Mouse (Mus musculus) kidney, postnatal 10 days (tissue): ENCODE measurements around the gene Shh.

Source experiments
- DNase-seq: peaks from one replicate; pipeline ENCODE4 v3.0.0; 2021; ENCODE audit warnings: mixed read lengths

Shh gene

DNA sequence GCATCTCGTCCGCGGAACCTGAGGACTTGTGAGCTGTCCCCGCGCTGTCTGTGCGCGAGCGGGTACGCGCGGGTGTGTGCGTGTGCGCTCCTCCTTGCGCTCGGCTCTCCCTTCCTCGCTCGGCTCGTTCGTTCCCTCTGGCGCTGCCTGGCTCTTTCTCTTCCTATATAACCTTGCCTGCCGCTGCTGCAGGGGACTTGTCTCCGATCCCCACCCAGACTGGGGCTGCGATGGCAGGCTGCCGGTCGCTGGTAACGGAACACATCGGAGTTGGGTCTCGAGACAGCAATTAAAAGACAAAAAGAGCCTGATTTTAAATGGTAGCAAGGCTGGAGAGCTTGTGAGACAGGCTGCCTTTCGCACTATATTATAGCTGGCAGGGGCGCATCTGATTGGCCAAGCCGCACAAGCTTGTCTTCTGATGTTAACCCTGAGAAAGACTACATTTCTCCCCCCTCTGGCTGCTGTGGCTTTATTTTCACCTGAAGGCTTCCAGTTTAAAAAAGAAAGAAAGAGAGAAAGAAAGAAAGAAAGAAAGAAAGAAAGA is at the start of gene Shh:
TSS of gene Shh (minus strand) at position 497 of the 547 bp plus-strand sequence.
- DNase-seq: no peak

DNA sequence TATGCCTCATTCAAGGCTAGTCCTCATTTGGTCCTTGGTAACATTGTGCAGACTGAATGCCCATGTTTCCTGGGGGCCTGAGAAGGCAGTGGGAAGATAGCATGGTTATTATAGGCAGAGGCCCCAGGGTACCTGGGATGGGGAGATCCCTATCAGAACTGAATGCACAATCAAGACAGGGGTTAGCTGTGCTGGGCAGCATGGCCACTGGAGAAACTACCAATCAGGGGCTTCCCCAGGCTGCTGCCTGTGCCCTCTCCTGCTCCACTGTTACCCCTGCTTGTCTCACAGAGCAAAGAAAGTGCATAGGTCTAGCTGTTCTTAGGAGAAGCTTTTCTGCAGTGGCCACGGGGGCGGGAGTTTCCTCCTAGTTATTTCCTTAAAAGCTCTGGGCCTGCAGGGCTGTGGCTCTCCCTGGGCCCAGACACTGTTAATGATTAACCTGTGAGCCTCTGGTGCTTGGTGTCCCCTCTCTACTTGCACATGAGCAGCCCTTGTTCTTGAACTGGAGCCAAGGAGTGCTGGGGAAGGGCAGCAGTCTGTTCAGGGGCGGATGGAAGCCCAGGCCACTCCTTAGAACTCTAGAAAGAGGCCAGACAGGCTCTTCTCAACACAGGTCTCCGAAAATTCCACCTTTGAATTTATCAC is 33.9 kb upstream of the Shh start:
- peak; percentile 84 for DNase-seq

DNA sequence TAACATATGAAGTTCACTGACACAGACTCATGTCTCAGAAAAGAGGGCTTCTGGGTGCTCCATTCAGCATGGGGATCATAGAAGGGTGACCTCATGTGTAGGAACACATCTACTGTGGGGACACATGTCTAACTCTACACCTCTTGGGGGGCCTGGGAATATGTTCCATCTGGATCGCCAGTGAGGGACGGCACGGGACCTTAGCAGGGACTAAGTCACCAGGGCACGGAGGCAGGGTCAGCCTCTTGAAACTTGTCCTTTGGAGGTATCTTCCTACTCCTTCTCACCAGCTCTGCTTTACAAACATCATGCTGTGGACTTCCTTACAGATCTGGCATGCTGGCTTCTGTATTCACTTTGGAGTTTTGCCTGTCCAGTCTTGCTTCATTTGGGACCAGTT is 31.8 kb upstream of the Shh start:
- no peak for DNase-seq

DNA sequence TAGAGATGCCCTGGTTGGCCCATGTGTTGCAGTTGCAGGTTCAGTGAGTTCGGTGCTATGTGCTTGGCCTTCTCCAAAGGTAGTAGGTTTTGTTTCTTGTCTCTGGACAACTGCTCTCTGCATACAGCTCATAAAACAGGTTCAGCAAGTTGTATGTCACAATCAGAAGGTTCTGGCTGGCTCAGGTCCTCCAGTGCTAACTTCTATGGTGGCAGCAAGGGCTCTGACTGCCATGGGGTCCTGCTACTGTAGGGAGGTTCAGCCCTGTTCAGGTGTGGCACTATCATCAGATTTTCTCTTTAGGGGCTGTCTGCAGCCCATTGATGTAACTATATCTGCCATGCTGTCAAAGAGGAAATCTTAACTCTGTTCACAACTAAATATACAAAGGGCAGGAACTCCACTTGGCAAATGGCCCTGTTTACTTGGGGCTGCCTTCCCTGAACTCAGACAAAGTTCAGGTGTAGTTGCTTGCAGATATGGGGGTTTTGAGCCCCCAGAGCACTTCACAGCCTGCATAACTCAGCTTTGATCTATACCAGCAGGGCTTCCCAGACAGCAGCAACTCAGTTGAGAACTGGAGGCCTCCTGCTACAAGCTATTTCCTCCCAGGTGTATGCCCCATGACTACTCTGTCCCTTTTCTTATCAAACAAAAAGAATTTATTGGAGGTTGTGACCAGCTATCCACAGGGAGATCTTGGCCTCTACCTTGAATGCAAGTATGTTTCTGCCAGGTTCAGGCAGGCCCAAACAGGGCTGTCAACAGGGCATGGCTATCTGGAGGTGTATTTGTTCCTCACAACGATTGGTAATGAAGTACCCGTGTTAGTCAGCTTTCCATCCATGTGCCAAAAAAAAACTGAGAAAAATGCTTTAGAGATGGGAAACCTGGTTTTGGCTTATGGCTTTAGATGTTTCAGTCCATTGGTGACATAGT is 28.9 kb upstream of the Shh start:
- DNase-seq: no peak

DNA sequence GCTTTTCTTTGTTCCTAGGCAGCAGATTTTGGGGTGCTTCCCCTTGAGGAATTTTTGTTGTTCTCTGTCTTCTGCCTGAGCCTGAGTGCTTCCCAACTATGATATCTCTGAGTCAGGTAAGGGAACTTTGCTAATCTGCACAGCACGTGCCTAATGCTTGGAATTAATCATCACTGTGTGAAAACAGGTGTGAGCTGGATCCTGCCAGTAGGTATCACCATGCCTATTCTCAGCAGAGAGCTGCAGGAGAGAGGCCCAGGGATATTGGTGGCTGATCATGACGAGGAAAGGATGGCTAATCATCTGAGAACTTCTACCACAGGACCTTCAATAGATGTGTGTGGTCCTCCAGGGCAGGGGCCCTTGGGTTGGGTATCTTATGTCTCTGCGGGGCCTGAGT is 26.5 kb upstream of the Shh start:
- no peak for DNase-seq

DNA sequence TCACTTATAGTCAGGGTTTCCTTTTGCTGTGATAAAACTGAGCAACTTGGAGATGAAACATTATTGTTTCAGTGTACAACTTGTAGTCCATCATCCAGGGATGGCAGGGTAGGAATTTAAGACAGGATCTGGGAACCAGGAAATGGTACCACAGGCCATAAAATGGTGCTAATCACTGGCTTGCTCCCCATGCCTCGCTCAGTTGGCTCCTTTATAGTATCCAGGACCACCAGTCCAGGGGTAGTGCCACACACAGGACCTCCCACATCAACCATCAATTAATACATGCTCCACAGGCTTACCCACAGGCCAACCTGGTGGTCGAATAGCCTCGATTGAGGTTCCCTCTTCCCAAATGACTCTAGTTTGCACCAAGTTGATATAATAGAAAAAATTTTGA is 15.9 kb upstream of the Shh start:
- DNase-seq: no peak

DNA sequence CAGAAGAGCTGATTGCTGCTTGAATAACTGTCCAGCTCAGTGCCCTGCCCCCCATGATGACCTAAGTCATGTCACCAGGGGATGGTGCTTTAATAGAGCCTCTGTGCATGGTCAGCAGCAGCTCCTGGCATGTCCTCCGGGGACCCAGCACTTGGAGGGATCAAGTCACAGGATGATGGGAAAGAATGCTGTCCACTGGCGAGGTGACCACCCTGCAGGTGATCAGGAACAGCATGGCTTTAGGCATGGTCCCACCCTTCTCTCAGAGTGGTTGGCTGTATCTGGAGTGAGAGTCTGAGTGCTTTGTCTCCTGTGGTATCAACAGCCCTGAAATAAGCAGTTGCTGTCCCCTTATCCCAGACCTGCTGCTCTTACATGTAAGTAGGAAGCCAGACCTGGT is 14.7 kb upstream of the Shh start:
- no peak for DNase-seq

DNA sequence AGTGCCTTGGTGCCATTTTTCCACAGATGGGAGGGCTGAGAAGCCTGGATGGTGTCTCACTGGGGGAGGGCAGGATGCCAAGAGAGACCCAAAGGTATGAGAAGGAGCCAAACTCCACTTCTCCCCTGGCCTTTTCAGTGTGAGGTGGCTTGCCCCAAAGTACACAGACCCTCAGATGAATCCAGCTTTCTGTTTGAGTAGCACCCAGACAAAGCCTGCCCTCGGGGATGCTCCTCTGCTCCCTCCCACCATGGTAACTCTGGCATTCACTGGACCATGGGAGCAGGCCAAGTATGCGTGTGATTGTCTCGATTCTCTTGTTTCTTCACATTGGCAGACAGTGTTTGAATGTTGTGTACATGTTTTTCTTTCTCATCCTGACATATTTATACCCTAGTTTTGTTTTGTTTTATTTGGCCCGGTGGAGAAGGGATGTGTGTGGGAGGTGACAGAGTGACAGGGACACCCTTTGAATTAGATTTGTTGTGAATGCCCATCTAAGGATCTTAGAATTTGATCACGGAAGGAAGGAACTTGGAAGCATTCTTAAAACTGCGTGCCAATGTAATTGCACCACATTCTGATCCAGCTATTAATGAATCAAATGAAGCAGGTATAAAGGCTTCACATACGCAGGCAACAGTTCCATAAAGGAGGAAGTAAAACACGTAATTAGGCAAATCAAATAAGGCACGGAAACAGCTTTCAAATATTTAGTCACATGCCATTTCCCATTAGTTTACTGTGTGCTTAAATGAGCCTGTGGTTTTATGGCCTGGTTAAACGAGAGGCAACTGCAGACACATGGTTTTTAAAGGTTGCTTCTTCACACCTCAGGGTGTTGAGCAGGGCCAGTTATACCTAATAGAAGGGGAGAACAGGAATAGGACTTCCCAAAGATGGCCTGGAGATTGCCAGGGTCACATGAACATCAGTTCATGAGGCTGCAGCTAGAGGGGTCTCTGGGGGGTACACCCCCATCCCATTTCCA is 9.6 kb upstream of the Shh start:
- DNase-seq: no peak

DNA sequence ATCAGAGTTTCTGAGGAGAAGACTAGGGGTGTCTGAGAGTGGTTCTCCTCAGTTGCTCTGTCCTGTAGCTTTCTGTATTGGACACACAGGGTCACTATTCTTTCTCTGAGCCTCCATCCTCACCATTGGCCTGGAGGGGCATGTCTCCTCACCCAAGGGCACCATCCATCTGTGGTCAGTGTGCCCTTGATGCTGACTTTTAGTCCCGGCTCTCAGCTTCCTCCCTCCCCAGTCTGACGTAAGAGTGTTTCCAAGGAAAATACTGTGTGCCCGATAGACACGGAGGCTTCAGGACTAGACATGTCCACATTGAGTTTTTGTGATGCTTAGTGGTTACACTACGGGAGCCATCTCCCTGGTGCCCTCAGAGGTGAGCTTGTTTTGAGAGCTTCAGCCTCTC is 6.5 kb upstream of the Shh start:
- DNase-seq: no peak

DNA sequence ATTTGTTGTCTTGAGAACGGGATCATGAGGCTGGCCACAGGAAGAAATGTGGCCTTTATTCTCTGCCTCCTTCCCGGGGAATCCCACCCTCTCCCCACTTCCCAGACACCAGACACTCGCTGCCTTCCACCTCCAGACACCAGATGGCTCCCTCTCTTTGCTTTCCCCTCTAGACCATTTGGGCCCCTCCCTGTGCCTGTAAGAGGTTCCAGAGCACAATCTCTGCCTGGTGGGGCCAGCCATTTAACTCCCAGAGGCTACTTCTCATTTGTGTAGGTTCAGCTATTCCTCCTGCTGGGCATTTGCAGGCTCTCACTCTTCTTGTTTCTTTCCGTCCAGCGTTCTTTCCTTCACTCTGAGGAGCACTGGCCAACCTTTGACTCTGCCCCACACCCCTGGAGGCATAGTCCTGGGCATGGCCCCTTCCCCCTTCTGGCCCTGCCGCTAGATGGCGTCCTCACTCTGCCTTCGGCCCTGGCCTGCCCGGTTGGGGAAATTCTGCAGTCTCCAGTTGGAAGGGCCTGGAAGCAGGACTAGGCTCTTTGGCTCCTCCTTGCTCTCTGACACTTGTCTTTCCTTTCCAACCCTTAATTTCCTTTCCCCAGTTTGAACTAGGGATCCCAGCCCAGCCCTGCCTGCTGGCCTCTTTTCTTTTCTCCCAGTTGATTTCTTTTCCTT is 2.6 kb upstream of the Shh start:
- peak; percentile 78 for DNase-seq

DNA sequence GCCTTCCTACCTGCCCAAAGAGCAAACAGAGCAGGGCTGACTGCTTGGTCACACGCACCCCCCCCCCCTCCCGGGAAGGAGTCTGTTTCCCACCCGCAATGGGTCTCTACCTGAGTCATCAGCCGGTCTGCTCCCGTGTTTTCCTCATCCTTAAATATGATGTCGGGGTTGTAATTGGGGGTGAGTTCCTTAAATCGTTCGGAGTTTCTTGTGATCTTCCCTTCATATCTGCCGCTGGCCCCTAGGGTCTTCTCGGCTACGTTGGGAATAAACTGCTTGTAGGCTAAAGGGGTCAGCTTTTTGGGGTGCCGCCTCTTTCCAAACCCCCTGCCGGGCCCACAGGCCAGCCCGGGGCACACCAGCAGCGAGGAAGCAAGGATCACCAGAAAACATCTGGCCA is 705 bp downstream of the Shh start:
- no peak for DNase-seq

DNA sequence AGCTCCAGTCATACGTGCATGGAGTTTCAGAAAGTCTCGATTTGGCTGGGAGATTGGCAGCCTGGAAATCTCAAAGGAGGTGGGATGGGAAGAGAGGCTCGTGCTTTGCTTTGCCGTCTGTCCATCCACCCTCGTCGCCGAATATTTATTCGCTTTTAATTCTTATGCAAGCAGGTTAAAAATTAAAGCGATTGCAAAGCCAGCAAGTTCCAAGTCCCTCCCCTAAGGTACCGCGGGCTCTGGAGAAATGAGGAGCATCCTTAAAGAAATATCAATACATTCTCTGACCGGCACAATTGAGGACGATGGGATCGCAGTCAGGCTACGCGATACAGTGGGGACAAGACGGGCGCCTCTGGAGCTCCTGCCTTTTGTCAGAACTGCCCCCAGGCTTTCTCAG is 1.5 kb downstream of the Shh start:
- no peak for DNase-seq

DNA sequence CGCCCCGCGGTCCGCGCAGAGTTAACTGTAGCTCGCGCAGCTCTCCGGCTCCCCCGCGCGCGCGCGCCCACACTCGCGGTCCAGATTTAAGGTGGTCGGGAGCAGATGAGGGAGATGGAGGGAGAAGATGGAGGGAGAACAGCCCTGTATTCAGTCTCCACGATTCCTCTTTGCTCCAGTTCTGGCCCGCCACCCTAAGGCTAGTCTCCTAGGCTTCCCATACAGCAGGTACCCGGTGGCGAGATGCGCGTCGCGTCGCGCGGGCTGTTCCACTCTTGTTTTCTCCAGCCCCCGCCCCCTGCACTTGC is 2.0 kb downstream of the Shh start:
- peak; percentile 54 for DNase-seq

DNA sequence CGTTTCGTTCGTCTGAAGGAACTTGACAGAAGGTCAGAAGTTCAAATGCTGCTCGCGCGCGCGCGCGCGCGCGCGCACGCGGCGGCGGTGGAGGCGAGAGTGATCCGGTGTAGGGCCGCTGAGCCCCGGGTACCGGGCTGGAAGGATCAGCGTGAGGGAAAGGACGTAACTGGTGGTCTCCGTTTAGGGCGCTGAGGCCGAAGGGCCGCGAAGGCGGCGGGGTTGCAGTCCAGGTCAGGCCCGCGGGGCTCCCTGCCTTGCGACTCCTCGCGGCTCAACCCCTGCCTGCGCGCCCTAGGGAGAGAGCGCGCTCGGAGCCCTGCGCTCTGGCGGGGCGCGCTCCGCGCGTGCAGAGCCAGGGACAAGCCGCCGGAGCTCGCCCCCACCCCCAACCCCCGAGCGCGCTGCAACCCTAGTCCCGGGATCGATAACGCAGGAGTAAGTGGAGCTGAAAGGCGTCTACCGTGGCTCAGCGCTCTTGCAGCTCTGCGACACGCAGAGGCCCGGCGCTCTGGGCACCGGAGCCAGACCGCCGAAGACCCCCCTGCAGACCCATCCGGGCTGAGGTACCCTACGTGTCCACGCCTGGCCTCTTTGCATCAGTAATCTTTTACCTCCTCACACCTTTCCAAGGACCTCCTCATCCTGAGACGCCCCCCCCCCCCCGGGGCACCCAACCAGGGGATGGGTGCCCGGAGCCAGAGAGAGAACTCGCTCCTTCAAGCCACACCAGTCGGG is 2.5 kb downstream of the Shh start:
- peak; percentile 43 for DNase-seq

DNA sequence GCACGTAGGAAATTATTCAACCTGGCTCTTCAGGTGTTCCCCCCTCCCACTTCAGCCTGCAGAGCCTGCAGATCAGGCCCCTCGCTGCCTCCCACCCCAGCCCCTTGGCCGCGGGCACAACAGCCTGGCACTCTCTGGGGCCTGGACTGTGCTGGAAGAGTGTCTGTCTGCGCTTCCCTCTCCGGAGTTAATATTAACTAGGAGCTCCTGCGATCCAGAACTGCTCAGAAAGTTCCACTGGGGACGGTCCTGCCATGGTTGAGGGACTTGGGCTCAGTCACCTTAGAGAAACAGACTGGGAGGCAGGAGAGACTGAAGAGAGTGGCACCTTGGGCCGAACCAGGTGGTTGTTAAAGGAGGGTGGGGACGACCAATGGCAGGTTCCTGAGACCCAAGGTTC is 3.4 kb downstream of the Shh start:
- peak; percentile 61 for DNase-seq

DNA sequence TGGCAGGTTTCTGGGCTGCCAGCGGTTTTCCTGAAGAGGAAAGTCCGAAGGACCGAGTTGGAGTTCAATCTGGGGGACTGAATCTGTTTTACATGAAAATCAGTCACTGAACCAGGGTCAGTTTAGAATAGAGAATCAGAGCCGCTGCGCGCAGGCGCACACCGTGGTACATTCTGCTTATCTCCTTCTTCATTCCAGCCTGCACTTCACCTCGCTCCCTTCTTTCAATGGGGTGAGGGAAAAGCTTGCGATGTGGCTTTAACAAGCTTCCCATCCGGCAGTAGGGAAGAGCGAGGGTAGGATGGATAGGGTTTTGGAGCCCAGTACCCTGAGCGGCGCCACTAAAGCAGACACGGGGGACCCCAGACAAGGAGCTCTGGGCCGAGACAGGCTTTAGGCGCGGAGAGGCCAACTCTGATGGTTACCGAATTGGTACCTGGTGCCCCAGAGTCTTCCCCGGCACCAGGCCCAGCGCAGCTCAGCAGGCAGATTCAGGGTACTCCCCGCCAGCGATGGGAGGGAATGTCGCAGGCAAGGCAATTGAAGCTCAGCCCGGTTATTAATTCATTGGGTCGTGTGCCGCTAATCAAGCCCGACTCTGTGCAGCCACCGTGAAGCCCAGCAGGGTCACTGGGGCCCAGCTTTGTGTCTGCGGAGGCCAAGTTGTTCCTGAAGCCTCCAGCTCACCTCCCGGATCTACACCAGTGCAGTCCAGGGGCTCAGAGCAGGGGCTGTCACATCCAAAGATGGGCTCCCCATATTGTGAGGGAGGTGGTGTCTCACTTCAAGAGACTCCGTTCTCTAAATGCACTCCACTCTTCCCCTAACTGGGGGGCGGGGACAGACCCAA is 4.1 kb downstream of the Shh start:
- peak; percentile 23 for DNase-seq

DNA sequence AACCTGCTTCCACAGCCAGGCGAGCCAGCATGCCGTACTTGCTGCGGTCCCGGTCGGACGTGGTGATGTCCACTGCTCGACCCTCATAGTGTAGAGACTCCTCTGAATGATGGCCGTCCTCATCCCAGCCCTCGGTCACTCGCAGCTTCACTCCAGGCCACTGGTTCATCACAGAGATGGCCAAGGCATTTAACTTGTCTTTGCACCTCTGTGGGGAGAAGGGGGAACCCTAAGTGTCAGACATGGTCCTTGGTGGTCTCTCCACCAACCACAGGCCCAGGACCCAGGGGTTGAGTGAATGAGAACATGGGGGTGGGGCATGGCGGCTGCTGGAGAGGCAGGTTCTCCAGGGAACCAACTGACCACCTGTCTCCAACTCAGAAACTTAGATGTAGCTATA is 5.7 kb downstream of the Shh start:
- DNase-seq: no peak

DNA sequence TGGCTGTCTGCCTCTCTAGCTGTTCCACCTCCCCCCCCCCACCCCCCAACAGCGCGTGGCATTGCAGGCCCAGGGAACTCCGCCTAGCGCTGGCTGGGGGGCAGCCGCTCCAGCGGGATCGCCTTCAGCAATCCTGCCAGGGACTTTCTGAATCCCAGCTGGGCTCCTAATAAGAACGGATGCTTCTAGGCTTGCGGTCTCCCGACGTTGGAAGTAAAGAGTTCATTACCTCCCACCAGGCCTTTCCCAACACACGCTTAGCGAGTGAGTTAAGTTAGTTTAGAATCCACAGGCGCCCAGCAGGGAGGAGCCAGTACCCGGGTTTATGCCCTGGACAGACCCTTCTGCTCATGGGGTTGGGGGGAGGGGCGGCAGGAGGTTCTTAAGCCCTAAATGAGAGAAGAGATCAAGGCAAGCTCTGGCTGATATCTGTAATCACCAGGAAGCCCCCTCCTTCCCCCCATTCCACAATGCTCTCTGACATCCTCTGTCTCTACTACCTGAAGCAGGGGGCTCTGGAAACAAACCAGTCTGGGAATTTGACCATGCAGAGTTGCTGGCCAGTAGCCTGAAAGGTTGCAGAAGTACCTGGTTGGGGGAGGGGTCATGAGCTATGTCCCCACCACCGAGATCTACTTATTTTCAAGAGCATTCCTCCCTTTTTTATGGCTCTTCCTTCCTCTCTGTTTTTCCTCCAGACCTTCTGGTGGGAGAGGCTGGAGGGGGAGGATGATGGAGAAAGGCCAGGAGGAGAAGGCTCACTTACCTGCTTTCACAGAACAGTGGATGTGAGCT is 6.3 kb downstream of the Shh start:
- no peak for DNase-seq

DNA sequence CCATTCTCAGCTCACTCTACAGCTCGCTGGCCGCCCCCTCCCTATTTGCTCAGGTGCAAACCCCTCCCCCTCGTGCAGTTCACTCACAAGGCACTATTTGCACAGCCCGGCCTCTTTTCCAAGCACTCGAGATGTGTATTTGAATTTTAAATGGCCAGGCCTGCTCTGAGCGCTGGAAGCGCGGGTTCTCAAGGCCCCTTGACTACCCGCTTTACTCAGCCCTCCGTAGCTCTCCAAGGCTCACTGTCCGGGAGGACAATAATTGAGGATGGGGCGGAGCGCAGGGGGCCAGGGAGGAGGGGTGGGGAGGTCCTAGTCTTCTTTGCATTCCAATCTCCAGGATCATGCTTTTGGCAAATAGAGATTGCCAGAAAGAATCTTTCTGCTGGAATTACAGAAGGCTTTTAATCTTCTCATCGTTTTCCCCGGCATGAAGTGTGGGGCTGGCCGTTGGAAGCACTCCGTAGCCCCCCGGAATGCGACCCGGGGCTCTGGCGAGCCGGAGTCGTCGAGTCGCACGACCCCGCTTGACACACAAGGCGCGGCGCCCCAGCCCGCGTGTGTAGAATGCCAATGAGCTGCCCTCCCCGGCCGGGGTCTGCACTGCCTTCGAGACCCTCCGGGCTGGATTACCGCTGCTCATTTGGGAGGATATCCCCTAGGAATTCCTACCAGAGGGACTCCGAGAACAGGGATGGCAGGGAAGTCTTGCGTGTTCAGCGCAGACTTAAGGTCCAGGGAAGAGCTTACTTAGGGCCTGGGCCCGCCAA is 7.4 kb downstream of the Shh start:
- no peak for DNase-seq
